Mouse (Mus musculus): ENCODE results near the gene Synj1. TPM values are rescaled to one million over a fixed set of nuclear protein-coding genes. Genes with fewer than 3 reads are reported as not detected.

Synj1 gene
- polyA plus RNA-seq, 1 experiment, result 159 TPM

- WGBS, result 60% methylated on average over 3 of the region's 3 CpGs
- Histone ChIP-seq H3K27me3 (ENCODE audit: control insufficient read depth, insufficient read depth, low read length) (no peaks in the 10 kb centered on the region), H3K4me1 (ENCODE audit: control insufficient read depth, insufficient read depth, low read length) (no peaks in the 10 kb centered on the region), H3K27ac (ENCODE audit: insufficient read depth, low read length) (no peak overlapping the region), H3K4me3 (replicated peaks; ENCODE audit: insufficient read depth, low read depth, low read length) (no peak overlapping the region)
- no peak for DNase-seq
- no peak for TF ChIP-seq POLR2A (IDR thresholded peaks at IDR 0.05; ENCODE audit: borderline replicate concordance, insufficient read depth, low read length)
- no peak for TF ChIP-seq CTCF (IDR thresholded peaks at IDR 0.05; ENCODE audit: borderline replicate concordance, insufficient read depth, low read depth, low read length)
Observed at GRCm38 (mm10) chr16:90897651-90898050, 113.5 kb downstream of the Synj1 start.

DNA sequence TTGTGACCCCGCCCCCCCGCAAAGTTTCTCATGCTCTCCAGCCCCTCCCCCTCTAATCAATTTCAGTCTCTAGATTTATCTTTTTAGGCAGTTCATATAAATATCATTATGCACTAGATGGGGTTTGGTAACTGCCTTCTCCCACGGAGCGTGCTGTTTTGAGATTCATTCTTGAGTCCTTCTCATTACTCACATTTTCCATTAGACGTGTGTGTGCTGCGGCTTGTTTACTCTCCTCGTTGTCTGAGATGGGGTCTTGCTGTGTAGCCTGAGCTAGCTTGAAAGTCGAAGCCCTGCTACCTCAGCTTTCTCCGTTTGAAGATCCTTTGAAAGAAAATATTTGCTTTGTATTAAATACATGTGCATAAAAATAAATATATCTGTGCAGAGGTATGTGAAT, 117.3 kb downstream of the Synj1 start:
- H3K4me1 ChIP-seq (ENCODE audit: control insufficient read depth, insufficient read depth, low read length), result no peaks in the 10 kb centered on the region
- H3K27ac ChIP-seq (ENCODE audit: insufficient read depth, low read length), result no peak overlapping the region
- TF ChIP-seq POLR2A (IDR thresholded peaks at IDR 0.05; ENCODE audit: borderline replicate concordance, insufficient read depth, low read length), result no peak
- no peak for TF ChIP-seq CTCF (IDR thresholded peaks at IDR 0.05; ENCODE audit: borderline replicate concordance, insufficient read depth, low read depth, low read length)
- WGBS, result 69% methylated on average over 9 of the region's 9 CpGs
- H3K27me3 ChIP-seq (ENCODE audit: control insufficient read depth, insufficient read depth, low read length), result no peaks in the 10 kb centered on the region
- no peak overlapping the region for H3K4me3 ChIP-seq (replicated peaks; ENCODE audit: insufficient read depth, low read depth, low read length)
- DNase-seq, result no peak

- Histone ChIP-seq H3K27ac (ENCODE audit: insufficient read depth, low read length) (no peak overlapping the region), H3K4me1 (ENCODE audit: control insufficient read depth, insufficient read depth, low read length) (no peaks in the 10 kb centered on the region), H3K27me3 (ENCODE audit: control insufficient read depth, insufficient read depth, low read length) (no peaks in the 10 kb centered on the region), H3K4me3 (replicated peaks; ENCODE audit: insufficient read depth, low read depth, low read length) (no peak overlapping the region)
- TF ChIP-seq CTCF (IDR thresholded peaks at IDR 0.05; ENCODE audit: borderline replicate concordance, insufficient read depth, low read depth, low read length) (no peak), POLR2A (IDR thresholded peaks at IDR 0.05; ENCODE audit: borderline replicate concordance, insufficient read depth, low read length) (no peak)
- no peak for DNase-seq
- 30% methylated on average over 7 of the region's 7 CpGs for WGBS
Observed at GRCm38 (mm10) chr16:90893019-90893418, 118.1 kb downstream of the Synj1 start.

DNA sequence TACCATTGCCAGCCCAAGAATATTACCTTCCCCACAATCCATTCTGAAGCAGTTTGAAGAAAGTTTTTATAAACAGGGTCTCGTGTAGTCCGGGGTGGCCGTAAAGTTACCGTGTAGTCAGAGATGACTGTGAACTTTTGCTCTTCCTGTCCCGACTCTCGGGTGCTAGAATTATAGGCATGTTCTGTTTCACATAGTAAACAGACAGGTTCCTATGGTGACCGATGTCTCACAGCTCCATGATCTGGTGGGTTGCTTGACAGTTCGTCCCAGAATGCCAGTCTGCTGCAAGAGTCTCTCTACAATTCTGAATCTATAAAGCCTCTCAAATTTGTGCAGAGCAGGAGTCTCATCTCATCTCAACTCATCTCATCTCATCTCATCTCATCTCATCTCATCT, 119.0 kb downstream of the Synj1 start:
- 58% methylated on average over 8 of the region's 8 CpGs for WGBS
- no peak overlapping the region for H3K4me3 ChIP-seq (replicated peaks; ENCODE audit: insufficient read depth, low read depth, low read length)

GRCm38 (mm10) chr16:90891601-90892000, 119.5 kb downstream of the Synj1 start:
- Histone ChIP-seq H3K4me1 (ENCODE audit: control insufficient read depth, insufficient read depth, low read length) (no peaks in the 10 kb centered on the region), H3K27me3 (ENCODE audit: control insufficient read depth, insufficient read depth, low read length) (no peaks in the 10 kb centered on the region), H3K27ac (ENCODE audit: insufficient read depth, low read length) (no peak overlapping the region), H3K4me3 (replicated peaks; ENCODE audit: insufficient read depth, low read depth, low read length) (no peak overlapping the region)
- TF ChIP-seq POLR2A (IDR thresholded peaks at IDR 0.05; ENCODE audit: borderline replicate concordance, insufficient read depth, low read length) (no peak), CTCF (IDR thresholded peaks at IDR 0.05; ENCODE audit: borderline replicate concordance, insufficient read depth, low read depth, low read length) (no peak)
- no peak for DNase-seq
- WGBS, result 25% methylated on average over 14 of the region's 14 CpGs

More for the DNA sequence above, 119.0 kb downstream of the Synj1 start:
- TF ChIP-seq POLR2A (IDR thresholded peaks at IDR 0.05; ENCODE audit: borderline replicate concordance, insufficient read depth, low read length) (no peak), CTCF (IDR thresholded peaks at IDR 0.05; ENCODE audit: borderline replicate concordance, insufficient read depth, low read depth, low read length) (no peak)
- Histone ChIP-seq H3K4me1 (ENCODE audit: control insufficient read depth, insufficient read depth, low read length) (no peaks in the 10 kb centered on the region), H3K27ac (ENCODE audit: insufficient read depth, low read length) (no peak overlapping the region), H3K27me3 (ENCODE audit: control insufficient read depth, insufficient read depth, low read length) (no peaks in the 10 kb centered on the region)
- no peak for DNase-seq

- H3K4me1 ChIP-seq (ENCODE audit: control insufficient read depth, insufficient read depth, low read length), result no peaks in the 10 kb centered on the region
- 91% methylated on average over 9 of the region's 9 CpGs for WGBS
- no peak overlapping the region for H3K4me3 ChIP-seq (replicated peaks; ENCODE audit: insufficient read depth, low read depth, low read length)
- H3K27ac ChIP-seq (ENCODE audit: insufficient read depth, low read length), result no peak overlapping the region
- DNase-seq, result no peak
- H3K27me3 ChIP-seq (ENCODE audit: control insufficient read depth, insufficient read depth, low read length), result no peaks in the 10 kb centered on the region
- TF ChIP-seq CTCF (IDR thresholded peaks at IDR 0.05; ENCODE audit: borderline replicate concordance, insufficient read depth, low read depth, low read length) (no peak), POLR2A (IDR thresholded peaks at IDR 0.05; ENCODE audit: borderline replicate concordance, insufficient read depth, low read length) (no peak)
Observed at GRCm38 (mm10) chr16:90890683-90891082, 120.4 kb downstream of the Synj1 start.

Other genes with a start within 250 kb of the Synj1 start
- gene Urb1, start 200.9 kb downstream of the Synj1 start, polyA plus RNA-seq (2012; rRNA removed), result 4.9 and 5.3 TPM in 2 replicates
- gene Eva1c, start 184.6 kb downstream of the Synj1 start, polyA plus RNA-seq (2012; rRNA removed), result 2.2 and 3.2 TPM in 2 replicates
- 27.7 and 32.7 TPM in 2 replicates for gene Cfap298, start 76.2 kb downstream of the Synj1 start, polyA plus RNA-seq (2012; rRNA removed)
- 155 and 168 TPM in 2 replicates for gene Paxbp1, start 33.2 kb upstream of the Synj1 start, polyA plus RNA-seq (2012; rRNA removed)
- 1.4 and 2.1 TPM in 2 replicates for gene 4932438H23Rik, start 83.8 kb upstream of the Synj1 start, polyA plus RNA-seq (2012; rRNA removed)
- 29.6 and 34.8 TPM in 2 replicates for gene Olig2, start 214.1 kb upstream of the Synj1 start, polyA plus RNA-seq (2012; rRNA removed)